Mouse (Mus musculus) hindbrain, embryonic 16.5 days (tissue): ENCODE results near the gene Sfxn5. TPM values are rescaled to one million over a fixed set of nuclear protein-coding genes. Genes with fewer than 3 reads are reported as not detected.

Experiments used
- ATAC-seq: fragments of 200-750 bp; cut with Nextera tagmentation; 2 replicates; pipeline ENCODE4 v1.8.0; 2017; ENCODE audit warnings: moderate TSS enrichment, moderate library complexity
- H3K27ac ChIP-seq: fragments of 300-500 bp; sonication (generic); 2 replicates; pipeline ENCODE4 v1.5.1; 2014; ENCODE audit warnings: low read depth, mild to moderate bottlenecking, control low read depth, low read length, moderate library complexity
- H3K27me3 ChIP-seq: fragments of 300-500 bp; sonication (generic); replicated peaks from 2 replicates; pipeline ENCODE4 v1.6.1; 2014; ENCODE audit warnings: low read length; ENCODE audit not compliant: control insufficient read depth, insufficient read depth
- H3K36me3 ChIP-seq: fragments of 300-500 bp; sonication (generic); 2 replicates; pipeline ENCODE4 v1.6.1; 2014; ENCODE audit warnings: mild to moderate bottlenecking, low read length, moderate library complexity, mixed read lengths; ENCODE audit not compliant: control insufficient read depth, insufficient read depth
- H3K4me1 ChIP-seq: fragments of 300-500 bp; sonication (generic); 2 replicates; pipeline ENCODE4 v1.6.1; 2014; ENCODE audit warnings: low read depth, low read length; ENCODE audit not compliant: control insufficient read depth, insufficient read depth
- H3K4me2 ChIP-seq: fragments of 300-500 bp; sonication (generic); 2 replicates; pipeline ENCODE4 v1.6.1; 2014; ENCODE audit warnings: mild to moderate bottlenecking, low read length, control low read depth, moderate library complexity
- H3K4me3 ChIP-seq: fragments of 300-500 bp; sonication (generic); 2 replicates; pipeline ENCODE4 v1.5.1; 2014; ENCODE audit warnings: mild to moderate bottlenecking, low read length, control low read depth, moderate library complexity
- H3K9ac ChIP-seq: fragments of 300-500 bp; sonication (generic); 2 replicates; pipeline ENCODE4 v1.6.1; 2014; ENCODE audit warnings: low read depth, mild to moderate bottlenecking, control low read depth, low read length, moderate library complexity
- H3K9me3 ChIP-seq: fragments of 300-500 bp; sonication (generic); 2 replicates; pipeline ENCODE4 v1.6.1; 2014; ENCODE audit warnings: mild to moderate bottlenecking, low read length, moderate library complexity; ENCODE audit not compliant: control insufficient read depth
- WGBS: fragments of 180-500 bp; shearing (Covaris S2); extraction: QIAGEN DNeasy Blood & Tissue Kit; methylation state at CpG from one replicate; pipeline ENCODE4 v1.1.7; 2014; 5-methylcytosine and 5-hydroxymethylcytosine counted together
- polyA plus RNA-seq: library from polyadenylated mRNA; unstranded; fragments of >200 nt; fragmentation: Nextera tagmentation; extraction: Ambion mirVana; gene quantifications from 2 replicates; pipeline ENCODE4 v1.2.1, GENCODE M21; 2015

Gene Sfxn5
- polyA plus RNA-seq, result 49.1 and 61.3 TPM in 2 replicates

DNA sequence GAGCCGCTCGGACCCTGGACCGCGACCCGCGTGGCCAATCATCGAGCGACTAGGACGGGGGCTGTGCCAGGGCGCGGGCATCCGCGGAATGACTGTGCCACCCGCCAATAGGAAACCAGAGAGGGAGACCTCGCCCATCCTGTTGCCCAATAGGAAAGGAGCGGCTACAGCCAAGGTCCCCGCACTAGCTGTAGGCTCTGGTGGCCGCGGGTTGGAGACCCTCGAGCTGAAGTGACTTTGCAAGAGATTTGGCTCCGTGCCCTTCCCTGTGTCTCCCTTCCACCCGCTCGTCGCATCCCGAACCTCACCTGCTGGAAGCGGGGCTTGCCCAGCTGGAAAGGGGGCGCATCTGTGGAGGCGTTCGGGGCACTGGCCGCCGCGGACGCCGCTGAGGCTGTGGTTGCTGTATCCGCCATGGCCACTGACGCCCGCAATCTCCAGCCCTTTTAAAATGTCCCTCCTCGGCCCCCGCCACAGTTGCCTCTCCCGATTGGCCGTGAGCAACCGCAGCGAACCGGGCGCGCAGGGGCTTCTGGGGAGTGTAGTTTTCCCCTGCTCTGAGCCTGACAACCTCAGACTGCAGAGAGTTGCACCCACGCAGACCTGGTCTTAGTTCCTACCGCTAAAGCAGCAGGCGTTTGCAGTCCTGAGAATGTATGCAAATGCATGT lies at the start of gene Sfxn5:
Gene Sfxn5, minus strand, starts transcription at position 423 of the 670 bp plus-strand sequence.
- WGBS, result under 1% methylated on average over 49 of the region's 49 CpGs
- H3K4me2 ChIP-seq, result peak within 1 kb of the TSS; percentile 98
- H3K4me1 ChIP-seq, result peaks cover 7% of the 10 kb centered on the region
- peak within 1 kb of the TSS; percentile 77 for H3K9ac ChIP-seq
- H3K4me3 ChIP-seq, result peak within 1 kb of the TSS; percentile 62
- no peaks in the 10 kb centered on the region for H3K9me3 ChIP-seq
- no peaks in the 10 kb centered on the region for H3K27me3 ChIP-seq
- peak within 1 kb of the TSS; percentile 90 for H3K27ac ChIP-seq
- peak; percentile 98 for ATAC-seq
- peaks cover 11% of the 10 kb centered on the region; the same call in 1 of the 2 replicates for H3K36me3 ChIP-seq

DNA sequence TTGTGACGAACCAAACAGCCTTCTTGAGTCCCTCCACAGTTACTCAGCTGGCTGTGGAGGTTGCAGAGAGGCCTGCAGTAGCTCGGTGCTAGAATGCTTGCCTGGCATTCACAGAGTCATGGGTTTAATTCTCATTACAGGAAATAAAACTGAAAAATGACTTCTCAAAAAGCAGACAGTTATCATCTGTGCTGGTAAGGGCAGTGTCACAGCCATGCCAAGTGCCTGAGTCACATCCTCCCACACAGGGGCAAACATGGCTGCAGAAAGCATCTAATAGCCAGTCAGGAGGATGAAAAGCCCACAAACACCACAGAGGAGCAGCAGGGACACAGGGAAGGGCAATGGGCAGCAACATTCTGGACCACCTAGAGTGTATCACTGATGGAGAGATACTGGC lies 49.6 kb upstream of the Sfxn5 start:
- no peak for ATAC-seq
- WGBS, result 87% methylated on average over 2 of the region's 2 CpGs
- Histone ChIP-seq H3K27ac (no peak overlapping the region), H3K4me2 (no peak overlapping the region), H3K9me3 (no peaks in the 10 kb centered on the region), H3K4me1 (no peaks in the 10 kb centered on the region), H3K9ac (no peak overlapping the region), H3K36me3 (no peaks in the 10 kb centered on the region), H3K27me3 (no peaks in the 10 kb centered on the region), H3K4me3 (no peak overlapping the region)

DNA sequence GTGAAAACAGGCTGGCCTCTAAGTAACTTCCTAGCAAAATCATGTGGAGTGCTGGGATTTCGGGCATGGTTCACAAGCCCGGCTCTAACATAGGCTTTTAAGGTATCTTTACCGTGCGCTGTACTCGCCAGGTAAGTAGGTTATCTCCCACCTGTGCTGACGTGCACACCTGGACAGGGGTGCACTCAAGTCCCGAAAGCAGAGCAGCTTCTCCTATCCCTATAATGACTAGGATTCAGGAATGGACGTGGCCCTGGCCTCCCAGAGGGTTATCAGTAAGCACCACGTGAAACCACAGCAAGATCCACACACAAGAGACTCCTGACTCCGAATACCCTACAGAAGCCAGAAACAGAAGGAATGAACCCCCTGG lies 48.4 kb upstream of the Sfxn5 start:
- Histone ChIP-seq H3K9ac (no peak overlapping the region), H3K27ac (no peak overlapping the region), H3K36me3 (no peaks in the 10 kb centered on the region), H3K4me1 (no peaks in the 10 kb centered on the region), H3K9me3 (no peaks in the 10 kb centered on the region), H3K4me3 (no peak overlapping the region), H3K27me3 (no peaks in the 10 kb centered on the region), H3K4me2 (no peak overlapping the region)
- 84% methylated on average over 10 of the region's 10 CpGs for WGBS
- no peak for ATAC-seq

DNA sequence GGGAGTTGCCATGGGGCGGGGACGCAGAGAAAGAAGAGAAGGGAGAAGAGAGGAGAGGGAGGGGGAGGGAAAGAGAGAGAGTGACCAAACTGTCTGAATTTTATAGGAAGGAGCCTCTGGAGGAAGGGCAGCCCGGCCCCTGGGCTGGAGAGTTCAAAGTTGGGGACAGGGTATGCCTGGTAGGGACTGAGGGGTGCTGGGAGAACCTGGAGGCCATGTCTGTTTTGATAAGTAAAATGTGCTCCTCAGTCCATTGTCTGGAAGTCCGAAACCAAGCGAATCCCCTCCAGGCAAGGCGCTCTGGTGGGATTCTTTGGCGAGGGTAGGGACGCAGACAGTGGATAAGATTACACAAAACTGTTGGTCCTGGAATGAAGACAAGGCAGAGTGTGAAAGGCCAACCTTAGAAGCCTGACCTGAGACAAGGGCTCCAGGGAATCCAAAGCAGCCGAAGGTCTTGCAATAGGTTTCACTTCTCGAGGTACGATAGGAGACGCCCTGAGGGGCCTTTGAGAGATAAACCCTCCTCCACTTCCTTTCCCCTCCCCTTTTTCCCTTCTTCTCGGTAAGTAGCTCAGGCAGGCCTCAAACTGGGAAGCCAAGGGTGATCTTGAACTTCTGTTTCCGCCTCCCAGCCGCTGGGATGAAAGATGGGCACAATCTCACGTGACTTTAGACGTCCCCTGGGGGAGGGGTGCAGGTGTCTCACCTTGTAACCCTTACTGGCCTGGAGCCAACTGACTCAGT lies 47.9 kb upstream of the Sfxn5 start:
- H3K9me3 ChIP-seq, result no peaks in the 10 kb centered on the region
- no peak overlapping the region for H3K9ac ChIP-seq
- no peaks in the 10 kb centered on the region for H3K27me3 ChIP-seq
- H3K36me3 ChIP-seq, result no peaks in the 10 kb centered on the region
- H3K4me2 ChIP-seq, result peak overlapping the region; percentile 1; the same call in 1 of the 2 replicates
- WGBS, result 28% methylated on average over 17 of the region's 17 CpGs
- no peak overlapping the region for H3K4me3 ChIP-seq
- H3K4me1 ChIP-seq, result no peaks in the 10 kb centered on the region
- no peak for ATAC-seq
- H3K27ac ChIP-seq, result no peak overlapping the region

DNA sequence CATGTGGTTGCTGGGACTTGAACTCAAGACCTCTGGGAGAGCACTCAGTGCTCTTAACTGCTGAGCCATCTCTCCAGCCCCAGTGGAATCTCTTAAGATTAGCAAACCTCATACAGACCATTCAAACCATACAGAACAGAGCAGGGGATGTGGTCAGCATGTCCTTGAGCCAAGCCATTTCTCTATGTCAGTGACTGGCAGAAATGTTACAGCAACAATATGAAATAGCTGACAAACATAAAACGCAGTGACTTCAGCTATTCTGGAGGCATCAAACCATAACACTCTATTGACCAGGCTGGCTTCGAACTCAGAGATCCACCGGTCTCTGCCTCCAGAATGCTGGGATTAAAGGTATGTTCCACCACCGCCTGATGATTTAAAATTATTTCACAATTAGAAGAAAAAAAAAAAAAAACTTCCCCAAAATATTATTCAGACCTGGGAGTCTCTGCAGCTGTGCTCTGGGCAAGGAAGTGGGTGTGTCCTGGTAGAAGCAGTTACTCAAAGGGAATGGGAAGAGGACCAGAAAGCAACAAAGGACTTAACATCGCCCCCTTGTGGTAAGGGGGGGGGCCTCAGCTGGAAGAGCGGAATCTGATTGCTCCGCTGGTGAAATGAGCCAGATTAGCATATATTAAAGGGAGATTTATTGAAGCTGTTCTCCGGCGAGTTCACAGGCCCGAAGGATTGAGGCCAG lies 47.1 kb upstream of the Sfxn5 start:
- H3K4me1 ChIP-seq, result no peaks in the 10 kb centered on the region
- no peak overlapping the region for H3K27ac ChIP-seq
- no peaks in the 10 kb centered on the region for H3K27me3 ChIP-seq
- 29% methylated on average over 10 of the region's 10 CpGs for WGBS
- no peaks in the 10 kb centered on the region for H3K9me3 ChIP-seq
- peak; percentile 82 for ATAC-seq
- H3K4me3 ChIP-seq, result no peak overlapping the region
- H3K9ac ChIP-seq, result no peak overlapping the region
- no peaks in the 10 kb centered on the region for H3K36me3 ChIP-seq
- no peak overlapping the region for H3K4me2 ChIP-seq

DNA sequence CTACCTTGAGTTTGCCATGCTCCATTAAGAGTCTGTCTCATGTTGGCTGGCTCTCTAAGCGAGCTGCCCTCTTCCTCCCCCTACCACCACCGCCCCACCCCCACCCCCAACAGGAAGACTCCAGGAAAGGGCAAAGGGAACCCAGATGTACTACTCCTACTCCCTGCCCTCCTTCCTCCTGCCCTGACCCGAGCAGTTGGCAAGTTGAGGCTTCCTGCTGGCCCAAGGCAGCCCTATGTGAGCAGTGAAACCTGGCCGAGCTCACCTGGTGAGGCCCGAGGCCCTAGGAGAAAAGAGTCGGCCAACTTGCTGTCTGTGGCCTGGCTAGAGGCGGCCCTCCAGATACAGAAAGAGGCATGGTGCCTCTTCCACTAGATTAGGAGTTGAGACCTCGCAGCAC lies 45.4 kb upstream of the Sfxn5 start:
- Histone ChIP-seq H3K27me3 (no peaks in the 10 kb centered on the region), H3K9ac (no peak overlapping the region), H3K4me1 (no peaks in the 10 kb centered on the region), H3K4me2 (no peak overlapping the region), H3K36me3 (no peaks in the 10 kb centered on the region), H3K4me3 (no peak overlapping the region), H3K27ac (no peak overlapping the region), H3K9me3 (no peaks in the 10 kb centered on the region)
- 62% methylated on average over 8 of the region's 8 CpGs for WGBS
- ATAC-seq, result no peak

DNA sequence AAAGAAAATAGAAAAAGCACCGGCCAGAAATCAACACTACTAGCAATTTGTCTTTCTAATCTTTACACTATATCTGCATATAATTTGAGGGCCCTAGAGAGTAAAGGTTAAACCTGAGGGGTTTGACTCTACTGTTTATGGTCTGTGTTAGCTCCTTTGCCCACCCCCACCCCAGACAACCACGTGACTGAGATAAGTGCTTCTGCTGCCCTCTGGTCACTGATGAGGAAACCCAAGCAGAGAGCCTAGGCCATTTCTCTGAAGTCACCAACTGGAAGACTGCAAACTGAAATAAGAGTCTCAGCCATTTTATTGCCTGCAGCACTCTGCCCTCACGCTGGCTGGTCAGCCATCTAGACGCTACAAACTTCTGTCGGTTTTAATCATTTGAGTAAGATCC lies 44.7 kb upstream of the Sfxn5 start:
- ATAC-seq, result no peak
- Histone ChIP-seq H3K36me3 (no peaks in the 10 kb centered on the region), H3K4me2 (no peak overlapping the region), H3K27ac (no peak overlapping the region), H3K9ac (no peak overlapping the region), H3K9me3 (no peaks in the 10 kb centered on the region), H3K27me3 (no peaks in the 10 kb centered on the region), H3K4me3 (no peak overlapping the region), H3K4me1 (peaks cover 7% of the 10 kb centered on the region)
- WGBS, result 50% methylated on average over 5 of the region's 5 CpGs

DNA sequence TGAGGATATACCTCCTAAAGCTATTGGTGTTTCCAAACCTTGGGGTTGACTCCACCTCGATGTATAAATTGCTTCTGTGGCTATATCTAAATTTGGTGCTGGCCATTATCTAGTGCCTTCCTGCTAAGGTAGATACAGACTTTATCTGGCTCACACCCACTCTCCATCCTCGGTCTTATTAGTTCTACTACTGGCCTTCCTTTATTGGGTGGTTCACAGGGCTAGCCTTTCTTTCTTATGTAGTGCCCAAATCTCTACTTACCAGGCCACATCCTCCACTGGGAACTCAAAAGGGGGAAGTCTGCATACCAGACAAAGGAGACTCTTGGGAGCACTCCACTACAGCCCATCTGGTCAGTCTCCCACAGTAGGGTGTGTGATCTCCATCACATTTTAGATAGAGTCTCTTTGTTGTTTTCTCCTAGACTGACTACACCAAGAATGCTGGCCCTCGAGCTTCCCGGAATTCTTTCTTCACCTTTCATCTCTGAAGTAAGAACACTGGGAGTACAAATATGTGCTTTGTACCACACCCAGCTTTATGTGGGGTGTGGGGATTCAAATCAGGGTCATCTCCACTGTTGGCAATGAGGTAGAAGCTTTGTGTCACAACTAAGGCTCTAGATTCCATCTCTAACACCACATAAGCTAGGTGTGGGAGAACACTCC lies 44.0 kb upstream of the Sfxn5 start:
- H3K27ac ChIP-seq, result no peak overlapping the region
- ATAC-seq, result no peak

DNA sequence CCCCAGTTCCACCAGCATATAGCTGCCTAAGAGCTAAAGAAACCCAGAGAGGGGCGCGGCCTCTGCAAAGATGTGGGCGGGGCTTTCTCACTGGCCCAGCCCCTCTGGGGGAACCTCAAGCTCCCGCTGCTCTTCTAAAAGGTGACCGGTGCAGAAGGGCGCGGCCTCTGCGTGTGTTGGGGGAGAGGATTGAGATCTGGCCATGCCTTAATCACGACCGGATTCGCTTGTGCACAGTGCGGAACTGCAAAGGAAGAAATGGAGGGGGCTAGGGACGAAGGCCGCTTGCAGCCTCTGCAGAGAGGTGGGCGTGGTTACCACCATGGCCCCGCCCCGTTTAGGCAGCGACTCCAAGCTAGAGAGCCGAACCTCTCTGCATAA lies 41.5 kb upstream of the Sfxn5 start:
- under 1% methylated on average over 19 of the region's 19 CpGs for WGBS
- H3K4me3 ChIP-seq, result peak overlapping the region; percentile 88

More for the DNA sequence above, 44.0 kb upstream of the Sfxn5 start:
- Histone ChIP-seq H3K4me1 (peaks cover 14% of the 10 kb centered on the region), H3K9ac (no peak overlapping the region), H3K36me3 (no peaks in the 10 kb centered on the region), H3K4me3 (no peak overlapping the region), H3K9me3 (no peaks in the 10 kb centered on the region), H3K4me2 (no peak overlapping the region), H3K27me3 (no peaks in the 10 kb centered on the region)
- 71% methylated on average over 4 of the region's 4 CpGs for WGBS

More for the DNA sequence above, 41.5 kb upstream of the Sfxn5 start:
- no peaks in the 10 kb centered on the region for H3K36me3 ChIP-seq
- peak overlapping the region; percentile 93 for H3K9ac ChIP-seq
- H3K9me3 ChIP-seq, result no peaks in the 10 kb centered on the region
- H3K4me1 ChIP-seq, result peaks cover 22% of the 10 kb centered on the region
- no peaks in the 10 kb centered on the region for H3K27me3 ChIP-seq
- H3K27ac ChIP-seq, result peak overlapping the region; percentile 87
- H3K4me2 ChIP-seq, result peak overlapping the region; percentile 71
- peak; percentile 97 for ATAC-seq
